Mouse (Mus musculus): ENCODE measurements around the gene Slc26a1.

GRCm38 (mm10) chr5:108659698-108660631, 15.4 kb downstream of the Slc26a1 start, which contains the start of gene Idua:
- TF ChIP-seq CTCF (IDR thresholded peaks at IDR 0.05; ENCODE audit: control insufficient read depth, insufficient read depth, low read length) (no peak), POLR2A (IDR thresholded peaks at IDR 0.05; ENCODE audit: borderline replicate concordance, control insufficient read depth, low read depth, low read length) (no peak)
